In genomic region chr15:102244306-102245191, GRCm38 (mm10) we compare ENCODE assay signal across 8 mouse cellular contexts. TPM values are rescaled to one million over a fixed set of nuclear protein-coding genes. Genes with fewer than 3 reads are reported as not detected.
DNase-seq lines count a peak whose midpoint lies in the region; ATAC-seq and TF ChIP-seq lines count a peak whose summit lies in the region.

No protein-coding gene starts in this region.

- 2% methylated on average over 19 of the region's 19 CpGs for WGBS in embryonic facial prominence, embryonic 10.5 days
- WGBS in hindbrain, postnatal 0 days, result 7% methylated on average over 19 of the region's 19 CpGs

- intact Hi-C loops in gastrocnemius, adult 2 months (cut with DNase I), result no loop called here

- peak overlapping the region; percentile 76 for H3K4me3 ChIP-seq in gastrocnemius, adult 2 months
- H3K4me3 ChIP-seq in embryonic facial prominence, embryonic 10.5 days, result peak overlapping the region; percentile 76
- peak overlapping the region; percentile 57 for H3K4me3 ChIP-seq in hindbrain, postnatal 0 days (ENCODE audit: low read length)

- ATAC-seq in hindbrain, postnatal 0 days, result no peak
- ATAC-seq in erythroid progenitor cell, adult 5-6 weeks (replicated peaks; ENCODE audit: low FRiP score, poor library complexity, severe bottlenecking), result no peak

- H3K9ac ChIP-seq in hindbrain, postnatal 0 days (replicated peaks; ENCODE audit: low read length), result no peak overlapping the region; the same call in 1 of the 2 replicates

- H3K4me1 ChIP-seq in embryonic facial prominence, embryonic 10.5 days, result peaks cover 87% of the 10 kb centered on the region
- H3K4me1 ChIP-seq in hindbrain, postnatal 0 days (ENCODE audit: insufficient read depth, low read length), result peaks cover 9% of the 10 kb centered on the region; the same call in 1 of the 2 replicates

- H3K27me3 ChIP-seq in embryonic facial prominence, embryonic 10.5 days (replicated peaks; ENCODE audit: low read depth, poor library complexity, severe bottlenecking), result peaks cover 70% of the 10 kb centered on the region
- peaks cover 4% of the 10 kb centered on the region; the same call in 1 of the 2 replicates for H3K27me3 ChIP-seq in hindbrain, postnatal 0 days (ENCODE audit: insufficient read depth, low read length)

- H3K9me3 ChIP-seq in embryonic facial prominence, embryonic 10.5 days, result no peaks in the 10 kb centered on the region
- no peaks in the 10 kb centered on the region for H3K9me3 ChIP-seq in hindbrain, postnatal 0 days (ENCODE audit: low read length)

- peaks cover 32% of the 10 kb centered on the region for H3K36me3 ChIP-seq in embryonic facial prominence, embryonic 10.5 days (replicated peaks)
- H3K36me3 ChIP-seq in hindbrain, postnatal 0 days (ENCODE audit: insufficient read depth, low read length), result no peaks in the 10 kb centered on the region

- peak overlapping the region; percentile 99 for H3K27ac ChIP-seq in gastrocnemius, adult 2 months
- H3K27ac ChIP-seq in embryonic facial prominence, embryonic 10.5 days (replicated peaks), result peak overlapping the region; percentile 96
- H3K27ac ChIP-seq in hindbrain, postnatal 0 days, result no peak overlapping the region

- peak; percentile 84 for DNase-seq in gastrocnemius, adult 2 months
- DNase-seq in gastrocnemius, adult 18-20 months (ENCODE audit: low spot score), result no peak
- no peak for DNase-seq in embryonic facial prominence, embryonic 10.5 days (ENCODE audit: low spot score)
- DNase-seq in hindbrain, postnatal 0 days (ENCODE audit: low spot score), result no peak
- DNase-seq in lung, postnatal 36 days, result peak; percentile 61
- DNase-seq in right cerebral cortex, postnatal 4 days, result no peak
- no peak for DNase-seq in urinary bladder, adult 18-20 months (ENCODE audit: low spot score in 2 of 2)

- TF ChIP-seq CTCF in gastrocnemius, adult 2 months (IDR thresholded peaks at IDR 0.05), result no peak
- TF ChIP-seq CTCF in hindbrain, postnatal 0 days (IDR thresholded peaks at IDR 0.05; ENCODE audit: low read depth), result no peak

- peak overlapping the region; percentile 86 for H3K4me2 ChIP-seq in hindbrain, postnatal 0 days (ENCODE audit: low read depth, low read length)

RNA-seq across cellular contexts. Expression of gene Rarg, which starts 12.8 kb away (rescaled TPM):
- total RNA-seq in gastrocnemius, adult 2 months (2021), result 10 to 100 TPM in 1 of 2 experiments, 1 to 10 TPM in 1; 9.9 to 11.9 TPM
- total RNA-seq in gastrocnemius, adult 18-20 months (2021), result 10 to 100 TPM in 1 of 2 experiments, 1 to 10 TPM in 1; 5.9 to 11.6 TPM
- 77.8 and 90.2 TPM in 2 replicates for polyA plus RNA-seq in embryonic facial prominence, embryonic 10.5 days (2016; fragmentation: Nextera tagmentation; extraction: Ambion mirVana)
- total RNA-seq in hindbrain, postnatal 0 days (2014; rRNA removed), result 8.8 and 11.4 TPM in 2 replicates
- 3.8 and 4.4 TPM in 2 replicates for polyA plus RNA-seq in hindbrain, postnatal 0 days (2015; fragmentation: Nextera tagmentation; extraction: Ambion mirVana)
- total RNA-seq in erythroid progenitor cell, adult 5-6 weeks (2015; ENCODE audit: low replicate concordance), result 4.6 and 9.4 TPM in 2 replicates
- total RNA-seq in erythroid progenitor cell, adult 5-6 weeks (2017; ENCODE audit: low replicate concordance), result 2.6 and 3.6 TPM in 2 replicates

RNA-seq across cellular contexts. Expression of gene Itgb7, which starts 12.8 kb away (rescaled TPM):
- 1 to 10 TPM; 1.2 to 1.3 TPM for total RNA-seq in gastrocnemius, adult 2 months (2021)
- total RNA-seq in gastrocnemius, adult 18-20 months (2021), result 1 to 10 TPM; 1.1 to 1.2 TPM
- 1.1 and 1.6 TPM in 2 replicates for polyA plus RNA-seq in embryonic facial prominence, embryonic 10.5 days (2016; fragmentation: Nextera tagmentation; extraction: Ambion mirVana)
- 0.40 and 1.2 TPM in 2 replicates for total RNA-seq in hindbrain, postnatal 0 days (2014; rRNA removed)
- polyA plus RNA-seq in hindbrain, postnatal 0 days (2015; fragmentation: Nextera tagmentation; extraction: Ambion mirVana), result 1.3 and 2.1 TPM in 2 replicates
- total RNA-seq in erythroid progenitor cell, adult 5-6 weeks (2015; ENCODE audit: low replicate concordance), result 26.0 and 32.1 TPM in 2 replicates
- 21.8 and 32.8 TPM in 2 replicates for total RNA-seq in erythroid progenitor cell, adult 5-6 weeks (2017; ENCODE audit: low replicate concordance)

RNA-seq across cellular contexts. Expression of gene Gm9918, which starts 25.8 kb away (rescaled TPM):
- total RNA-seq in gastrocnemius, adult 2 months (2021), result not detected
- not detected for total RNA-seq in gastrocnemius, adult 18-20 months (2021)
- polyA plus RNA-seq in embryonic facial prominence, embryonic 10.5 days (2016; fragmentation: Nextera tagmentation; extraction: Ambion mirVana), result 0.75 and 1.3 TPM in 2 replicates
- not detected in 2 replicates for total RNA-seq in hindbrain, postnatal 0 days (2014; rRNA removed)
- 0.06 TPM in 1 of 2 replicates, not detected in the other for polyA plus RNA-seq in hindbrain, postnatal 0 days (2015; fragmentation: Nextera tagmentation; extraction: Ambion mirVana)
- total RNA-seq in erythroid progenitor cell, adult 5-6 weeks (2015; ENCODE audit: low replicate concordance), result not detected in 2 replicates
- not detected in 2 replicates for total RNA-seq in erythroid progenitor cell, adult 5-6 weeks (2017; ENCODE audit: low replicate concordance)

RNA-seq across cellular contexts. Expression of gene Mfsd5, which starts 34.7 kb away (rescaled TPM):
- 10 to 100 TPM; 14.2 TPM for total RNA-seq in gastrocnemius, adult 2 months (2021)
- total RNA-seq in gastrocnemius, adult 18-20 months (2021), result 10 to 100 TPM; 15.7 to 16.4 TPM
- polyA plus RNA-seq in embryonic facial prominence, embryonic 10.5 days (2016; fragmentation: Nextera tagmentation; extraction: Ambion mirVana), result 63.2 and 66.4 TPM in 2 replicates
- total RNA-seq in hindbrain, postnatal 0 days (2014; rRNA removed), result 50.7 and 52.3 TPM in 2 replicates
- 67.9 and 68.3 TPM in 2 replicates for polyA plus RNA-seq in hindbrain, postnatal 0 days (2015; fragmentation: Nextera tagmentation; extraction: Ambion mirVana)
- 8.8 and 19.1 TPM in 2 replicates for total RNA-seq in erythroid progenitor cell, adult 5-6 weeks (2015; ENCODE audit: low replicate concordance)
- total RNA-seq in erythroid progenitor cell, adult 5-6 weeks (2017; ENCODE audit: low replicate concordance), result 3.1 and 5.1 TPM in 2 replicates

RNA-seq across cellular contexts. Expression of gene Csad, which starts 40.0 kb away (rescaled TPM):
- 1 to 10 TPM; 5.8 to 8.8 TPM for total RNA-seq in gastrocnemius, adult 2 months (2021)
- 1 to 10 TPM; 5.9 to 7.8 TPM for total RNA-seq in gastrocnemius, adult 18-20 months (2021)
- polyA plus RNA-seq in embryonic facial prominence, embryonic 10.5 days (2016; fragmentation: Nextera tagmentation; extraction: Ambion mirVana), result 48.6 and 48.7 TPM in 2 replicates
- total RNA-seq in hindbrain, postnatal 0 days (2014; rRNA removed), result 56.9 and 67.2 TPM in 2 replicates
- polyA plus RNA-seq in hindbrain, postnatal 0 days (2015; fragmentation: Nextera tagmentation; extraction: Ambion mirVana), result 41.8 and 43.1 TPM in 2 replicates
- total RNA-seq in erythroid progenitor cell, adult 5-6 weeks (2015; ENCODE audit: low replicate concordance), result 8.3 and 23.9 TPM in 2 replicates
- total RNA-seq in erythroid progenitor cell, adult 5-6 weeks (2017; ENCODE audit: low replicate concordance), result 6.3 and 27.2 TPM in 2 replicates

Comparison
In these comparisons a context has a peak if more than half of its experiments do, and no peak if none do; other contexts are left out.
1. DNase-seq: peak in gastrocnemius, adult 2 months (single experiment) and lung, postnatal 36 days (single experiment); none in gastrocnemius, adult 18-20 months (single experiment), embryonic facial prominence, embryonic 10.5 days (single experiment), hindbrain, postnatal 0 days (single experiment), right cerebral cortex, postnatal 4 days (single experiment) and urinary bladder, adult 18-20 months (0 of 2).
2. RNA of gene Itgb7, which starts 12.8 kb away (total RNA-seq): 21.8 to 32.8 TPM in erythroid progenitor cell, adult 5-6 weeks; 1.2 to 1.3 TPM in gastrocnemius, adult 2 months, 1.1 to 1.2 TPM in gastrocnemius, adult 18-20 months and 0.40 to 1.2 TPM in hindbrain, postnatal 0 days; every median in the first group is over 4 times any median in the second.
3. Peak in every context shown above with its lines, with median percentiles within 50 percentile points of each other: H3K4me3 ChIP-seq.